Mouse (Mus musculus): ENCODE measurements around the gene Cryzl1.

GRCm38 (mm10) chr16:91751644-91752385 is 23.0 kb upstream of the Cryzl1 start:
- no peak for TF ChIP-seq POLR2A (IDR thresholded peaks at IDR 0.05; ENCODE audit: insufficient read depth, low read depth, low read length)
- no peak for TF ChIP-seq CTCF (IDR thresholded peaks at IDR 0.05)
- TF ChIP-seq EP300 (IDR thresholded peaks at IDR 0.05; ENCODE audit: insufficient read depth, low read depth, low read length) = no peak
